Mouse (Mus musculus) spleen, adult 12 weeks (tissue): Measurements from ENCODE around the gene Rabgap1l.
"Not testable (repeated sequence)": the region's sequence is repeated elsewhere in the genome, so short reads cannot be mapped to it uniquely, and the experiment has no call there.

Experiments
- DNase-seq: peaks from one replicate; pipeline ENCODE4 v3.0.0; 2022; ENCODE audit warnings: low spot score

The Rabgap1l gene

GRCm38 (mm10) chr1:160282166-160282874 is 510.7 kb downstream of the Rabgap1l start:
- DNase-seq = not testable (repeated sequence)

- DNase-seq = no peak
These were observed 511.5 kb downstream of the Rabgap1l start for GRCm38 (mm10) chr1:160281337-160282084.

GRCm38 (mm10) chr1:160280603-160281002 is 512.4 kb downstream of the Rabgap1l start:
- DNase-seq = no peak

GRCm38 (mm10) chr1:160277940-160278682 is 514.9 kb downstream of the Rabgap1l start:
- no peak for DNase-seq

- no peak for DNase-seq
These were observed 517.8 kb downstream of the Rabgap1l start for GRCm38 (mm10) chr1:160275248-160275647.

- no peak for DNase-seq
These were observed 519.8 kb downstream of the Rabgap1l start for GRCm38 (mm10) chr1:160273133-160273743.

- no peak for DNase-seq
These were observed 521.6 kb downstream of the Rabgap1l start for GRCm38 (mm10) chr1:160271282-160271967.

GRCm38 (mm10) chr1:160268322-160268721 is 524.7 kb downstream of the Rabgap1l start:
- no peak for DNase-seq

GRCm38 (mm10) chr1:160263630-160264346 is 529.2 kb downstream of the Rabgap1l start:
- DNase-seq = no peak

- no peak for DNase-seq
These were observed 530.0 kb downstream of the Rabgap1l start for GRCm38 (mm10) chr1:160263053-160263452.

GRCm38 (mm10) chr1:160262415-160262814 is 530.6 kb downstream of the Rabgap1l start:
- no peak for DNase-seq

GRCm38 (mm10) chr1:160261849-160262248 is 531.2 kb downstream of the Rabgap1l start:
- DNase-seq = no peak

- DNase-seq = no peak
These were observed 532.4 kb downstream of the Rabgap1l start for GRCm38 (mm10) chr1:160260605-160261004.

- no peak for DNase-seq
These were observed 533.1 kb downstream of the Rabgap1l start for GRCm38 (mm10) chr1:160259884-160260283.

- no peak for DNase-seq
These were observed 539.9 kb downstream of the Rabgap1l start for GRCm38 (mm10) chr1:160253108-160253507.

GRCm38 (mm10) chr1:160251388-160252007 is 541.5 kb downstream of the Rabgap1l start:
- no peak for DNase-seq

GRCm38 (mm10) chr1:160250782-160251181 is 542.2 kb downstream of the Rabgap1l start:
- no peak for DNase-seq

GRCm38 (mm10) chr1:160249786-160250185 is 543.2 kb downstream of the Rabgap1l start:
- no peak for DNase-seq

GRCm38 (mm10) chr1:160247473-160247872 is 545.5 kb downstream of the Rabgap1l start:
- peak; percentile 19 for DNase-seq

GRCm38 (mm10) chr1:160246844-160247243 is 546.2 kb downstream of the Rabgap1l start:
- DNase-seq = peak; percentile 15
